Mouse (Mus musculus) left cerebral cortex, adult 2 months (tissue): ENCODE results near the gene Iqsec2. TPM values are rescaled to one million over a fixed set of nuclear protein-coding genes. Genes with fewer than 3 reads are reported as not detected.
A peak's percentile ranks its signal among the peaks of the same experiment; 100 is the strongest.

Experiments
- DNase-seq, 2 experiments: peaks; one replicate each; pipeline ENCODE4 v3.0.0; 2021 to 2022; ENCODE audit warnings: low spot score in 2 of 2, mixed read lengths in 1 of 2; ENCODE audit errors: extremely low spot score in 1 of 2
- H3K27ac ChIP-seq: fragments of 200-600 bp; 2 replicates; pipeline ENCODE4 v1.8.1; 2022
- H3K4me3 ChIP-seq: fragments of 200-600 bp; 2 replicates; pipeline ENCODE4 v1.8.1; 2022
- CTCF ChIP-seq: fragments of 200-600 bp; IDR thresholded peaks from 2 replicates; pipeline ENCODE4 v1.8.1; 2022; ENCODE audit warnings: antibody characterized with exemption, mild to moderate bottlenecking, moderate library complexity
- intact Hi-C: fragments of 180-260 bp; cut with DNase I; formaldehyde crosslinking; loops from one replicate; pipeline ENCODE4 v1.15.1; 2025
- long read RNA-seq, 2 experiments: library from polyadenylated mRNA; stranded (forward); transcript quantifications; one replicate each; pipeline ENCODE4 v2.0.0; 2021; ENCODE audit warnings: borderline mapping rate in 2 of 2
- total RNA-seq, 2 experiments: library from RNA; stranded (reverse); gene quantifications; 2 replicates each; pipeline ENCODE4 v1.2.3; 2021

The Iqsec2 gene
- total RNA-seq = 100 to 1,000 TPM; 152 to 155 TPM
- long read RNA-seq, experiment 1, full-length matches to known transcripts = 40 of 102 reads
- long read RNA-seq, experiment 1, partial matches to known transcripts = 38 of 102 reads
- long read RNA-seq, experiment 1, other reads (novel, unspliced or antisense) = 24 of 102 reads
- long read RNA-seq, experiment 2, full-length matches to known transcripts = 31 of 71 reads
- long read RNA-seq, experiment 2, partial matches to known transcripts = 26 of 71 reads
- long read RNA-seq, experiment 2, other reads (novel, unspliced or antisense) = 14 of 71 reads

- no peak for TF ChIP-seq CTCF
- Histone ChIP-seq H3K4me3 (peak within 1 kb of the TSS; percentile 65), H3K27ac (peak within 1 kb of the TSS; percentile 83)
- intact Hi-C loops = no loop called here
- DNase-seq = peak; percentile 21 to 22
Observed at GRCm38 (mm10) chrX:152143941-152144741, at the start of gene Iqsec2. TSS of gene Iqsec2 (plus strand) at chrX:152144268.

GRCm38 (mm10) chrX:152097572-152097971, 46.5 kb upstream of the Iqsec2 start:
- no peak for DNase-seq
- intact Hi-C loops = no loop called here
- no peak overlapping the region for H3K27ac ChIP-seq
- no peak for TF ChIP-seq CTCF
- H3K4me3 ChIP-seq = no peak overlapping the region

GRCm38 (mm10) chrX:152121687-152122086, 22.4 kb upstream of the Iqsec2 start:
- intact Hi-C loops = no loop called here
- no peak overlapping the region for H3K27ac ChIP-seq
- no peak overlapping the region for H3K4me3 ChIP-seq
- TF ChIP-seq CTCF = no peak
- DNase-seq = no peak

- intact Hi-C loops = loop anchor here (2.0 to 5.0 kb wide), 2 partner anchors 16 to 63 kb away; no protein-coding TSS in a partner anchor
- DNase-seq = peak in 1 of 2 experiments; percentile 23
- TF ChIP-seq CTCF = no peak
- Histone ChIP-seq H3K27ac (peak overlapping the region; percentile 73), H3K4me3 (no peak overlapping the region)
Observed at GRCm38 (mm10) chrX:152130777-152131176, 13.3 kb upstream of the Iqsec2 start.

- intact Hi-C loops = loop anchor here (5.0 kb wide), 1 partner anchor 65 kb away; no protein-coding TSS in a partner anchor
- Histone ChIP-seq H3K4me3 (no peak overlapping the region), H3K27ac (no peak overlapping the region; the same call in 1 of the 2 replicates)
- no peak for DNase-seq
- peak; percentile 37 for TF ChIP-seq CTCF
Observed at GRCm38 (mm10) chrX:152132029-152132428, 12.0 kb upstream of the Iqsec2 start.

GRCm38 (mm10) chrX:152135195-152135594, 8.9 kb upstream of the Iqsec2 start:
- TF ChIP-seq CTCF = no peak
- no peak overlapping the region for H3K27ac ChIP-seq
- intact Hi-C loops = no loop called here
- DNase-seq = no peak
- H3K4me3 ChIP-seq = no peak overlapping the region

- TF ChIP-seq CTCF = no peak
- no peak for DNase-seq
- intact Hi-C loops = loop anchor here (5.0 kb wide), 2 partner anchors 48 to 142 kb away; partner anchors contain the start of gene Hsd17b10
- Histone ChIP-seq H3K27ac (peak overlapping the region; percentile 83), H3K4me3 (peak overlapping the region; percentile 65)
Observed at GRCm38 (mm10) chrX:152144742-152145214, 710 bp downstream of the Iqsec2 start.

- H3K4me3 ChIP-seq = peak overlapping the region; percentile 65
- intact Hi-C loops = loop anchor here (2.0 to 5.0 kb wide), 5 partner anchors 15 to 144 kb away; partner anchors contain the start of genes Hsd17b10, Ribc1 and Smc1a
- no peak for TF ChIP-seq CTCF
- peak; percentile 55 to 65 for DNase-seq
- H3K27ac ChIP-seq = peak overlapping the region; percentile 82
Observed at GRCm38 (mm10) chrX:152146150-152146549, 2.1 kb downstream of the Iqsec2 start.

GRCm38 (mm10) chrX:152146691-152147090, 2.6 kb downstream of the Iqsec2 start:
- H3K27ac ChIP-seq = peak overlapping the region; percentile 82
- peak overlapping the region; percentile 65 for H3K4me3 ChIP-seq
- DNase-seq = no peak
- TF ChIP-seq CTCF = no peak
- intact Hi-C loops = loop anchor here (2.0 to 5.0 kb wide), 5 partner anchors 16 to 144 kb away; partner anchors contain the start of genes Hsd17b10, Ribc1 and Smc1a

- peak; percentile 58 to 71 for DNase-seq
- Histone ChIP-seq H3K27ac (peak overlapping the region; percentile 82), H3K4me3 (peak overlapping the region; percentile 65)
- TF ChIP-seq CTCF = peak; percentile 82
- intact Hi-C loops = loop anchor here (2.0 to 5.0 kb wide), 5 partner anchors 17 to 145 kb away; partner anchors contain the start of genes Hsd17b10, Ribc1 and Smc1a
Observed at GRCm38 (mm10) chrX:152147451-152148116, 3.5 kb downstream of the Iqsec2 start.

- no peak for TF ChIP-seq CTCF
- Histone ChIP-seq H3K27ac (peak overlapping the region; percentile 34; the same call in 1 of the 2 replicates), H3K4me3 (peak overlapping the region; percentile 65)
- intact Hi-C loops = loop anchor here (5.0 kb wide), 2 partner anchors 44 to 146 kb away; partner anchors contain the start of gene Hsd17b10
- DNase-seq = no peak
Observed at GRCm38 (mm10) chrX:152148706-152149105, 4.6 kb downstream of the Iqsec2 start.
